Mouse (Mus musculus): ENCODE measurements around the gene Rhbg.

The Rhbg gene

DNA sequence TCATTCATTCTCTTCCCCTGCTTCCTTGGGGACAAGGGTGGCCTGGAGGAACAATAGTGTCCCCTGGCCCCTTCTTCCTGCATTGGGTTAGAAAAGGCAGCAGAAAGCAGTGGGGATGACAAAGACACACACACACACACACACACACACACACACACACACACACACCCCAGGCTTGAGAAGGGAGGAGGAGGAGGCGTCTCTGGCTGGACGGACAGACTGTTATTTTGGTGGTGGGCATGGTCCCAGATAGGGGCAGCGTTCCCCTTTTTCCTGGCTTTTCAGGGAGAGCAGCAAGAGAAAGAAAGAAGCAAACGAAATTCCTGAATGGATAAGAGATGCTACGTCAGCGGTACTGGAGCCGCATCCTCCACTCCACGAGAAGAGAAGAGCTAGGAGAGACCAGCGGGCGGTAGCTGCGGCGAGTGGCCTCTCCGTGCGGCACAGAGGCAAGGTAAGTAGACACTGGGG, 47.6 kb downstream of the Rhbg start:
- no peak for DNase-seq (ENCODE audit: low spot score)

GRCm38 (mm10) chr3:88206500-88206899, 48.0 kb downstream of the Rhbg start:
- no peak for DNase-seq (ENCODE audit: low spot score)

DNA sequence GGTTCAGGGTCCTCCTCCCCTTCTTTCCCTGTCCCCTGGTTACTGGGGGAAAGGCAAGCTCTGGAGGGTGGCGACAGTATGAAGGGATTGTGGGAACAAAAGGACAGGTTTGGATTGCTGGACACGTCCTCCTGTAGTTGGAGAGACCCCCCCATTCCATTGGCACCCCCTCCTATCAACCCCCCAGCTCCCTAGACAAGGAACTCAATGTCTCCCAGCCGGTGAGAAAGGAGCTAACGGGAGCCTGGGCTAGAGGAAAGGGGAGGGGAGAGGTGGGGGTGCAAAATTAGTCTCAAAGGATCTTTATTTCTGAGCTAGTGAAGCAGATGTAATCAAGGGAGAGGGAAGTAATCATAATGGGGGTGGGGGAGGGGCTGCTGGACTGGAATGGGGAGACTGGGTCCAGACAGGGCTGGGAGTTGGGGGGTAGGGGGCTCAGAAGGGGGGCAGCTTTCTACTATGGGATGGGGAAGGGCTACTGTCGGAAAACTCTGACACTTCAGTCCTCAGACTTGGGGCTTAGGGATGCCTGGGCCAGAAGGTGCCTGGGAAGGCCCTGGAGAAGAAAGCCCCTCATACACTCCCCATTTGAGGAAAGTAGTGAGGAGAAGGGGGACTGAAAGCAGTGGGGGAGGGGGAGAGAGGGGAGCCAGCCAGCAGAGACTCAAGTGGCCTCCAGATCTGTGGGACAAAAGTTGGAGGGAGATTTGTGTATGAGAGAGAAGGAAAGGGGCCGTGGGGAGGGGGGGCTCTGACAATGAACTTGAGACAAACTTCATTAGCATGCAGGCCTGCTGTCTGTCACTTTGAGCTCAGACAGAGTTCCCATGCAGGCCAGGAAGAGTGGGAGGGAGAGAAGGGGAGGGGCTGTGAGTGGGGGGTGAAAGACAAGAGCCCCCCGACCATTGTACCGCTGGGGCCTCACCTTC, 48.7 kb downstream of the Rhbg start:
- no peak for DNase-seq (ENCODE audit: low spot score)

GRCm38 (mm10) chr3:88205176-88205562, 49.3 kb downstream of the Rhbg start:
- no peak for DNase-seq (ENCODE audit: low spot score)

GRCm38 (mm10) chr3:88204751-88205150, 49.8 kb downstream of the Rhbg start:
- no peak for DNase-seq (ENCODE audit: low spot score)

GRCm38 (mm10) chr3:88203999-88204700, 50.4 kb downstream of the Rhbg start:
- DNase-seq (ENCODE audit: low spot score), result no peak

DNA sequence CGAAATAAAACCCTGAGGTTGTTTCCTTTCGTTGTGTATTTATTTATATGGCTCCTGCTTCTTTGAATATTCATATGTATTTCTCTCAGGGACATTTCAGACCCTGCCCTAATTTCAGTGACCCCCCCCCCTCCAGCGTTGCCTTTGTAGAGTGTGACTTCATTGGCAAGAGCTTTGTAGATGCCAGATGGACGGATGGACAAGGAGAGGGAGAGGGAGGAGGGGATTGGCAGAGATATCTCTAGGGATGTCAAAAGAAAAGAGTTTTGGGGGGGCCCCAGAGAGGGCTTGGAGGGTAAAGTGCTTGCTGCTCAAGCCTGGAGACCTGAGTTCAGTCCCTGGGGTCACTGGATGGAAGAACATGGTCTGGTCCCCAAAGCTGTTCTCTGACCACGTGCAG, 51.1 kb downstream of the Rhbg start:
- DNase-seq (ENCODE audit: low spot score), result no peak

- DNase-seq (ENCODE audit: low spot score), result no peak
These were observed 51.5 kb downstream of the Rhbg start for GRCm38 (mm10) chr3:88202986-88203385.

GRCm38 (mm10) chr3:88201640-88202039, 52.9 kb downstream of the Rhbg start:
- DNase-seq (ENCODE audit: low spot score), result no peak

DNA sequence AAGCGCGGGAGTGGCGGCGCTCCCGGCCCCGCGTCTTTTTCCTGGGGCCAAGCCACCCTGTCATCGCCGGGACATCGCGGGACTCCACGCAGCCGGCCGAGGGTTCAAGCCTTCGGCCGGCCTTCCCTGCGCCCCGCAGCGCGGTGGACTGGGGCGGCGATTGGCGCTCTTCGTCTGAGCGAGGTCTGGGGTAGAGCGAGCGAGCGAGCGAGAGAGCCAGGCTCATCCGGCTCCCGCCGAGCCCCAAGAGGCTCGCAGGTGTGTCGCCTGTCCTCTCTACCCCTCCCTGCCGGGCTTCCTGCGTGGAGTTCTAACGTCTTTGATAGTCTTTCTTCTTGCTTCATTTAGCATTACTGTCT, 53.6 kb downstream of the Rhbg start:
- DNase-seq (ENCODE audit: low spot score), result no peak

DNA sequence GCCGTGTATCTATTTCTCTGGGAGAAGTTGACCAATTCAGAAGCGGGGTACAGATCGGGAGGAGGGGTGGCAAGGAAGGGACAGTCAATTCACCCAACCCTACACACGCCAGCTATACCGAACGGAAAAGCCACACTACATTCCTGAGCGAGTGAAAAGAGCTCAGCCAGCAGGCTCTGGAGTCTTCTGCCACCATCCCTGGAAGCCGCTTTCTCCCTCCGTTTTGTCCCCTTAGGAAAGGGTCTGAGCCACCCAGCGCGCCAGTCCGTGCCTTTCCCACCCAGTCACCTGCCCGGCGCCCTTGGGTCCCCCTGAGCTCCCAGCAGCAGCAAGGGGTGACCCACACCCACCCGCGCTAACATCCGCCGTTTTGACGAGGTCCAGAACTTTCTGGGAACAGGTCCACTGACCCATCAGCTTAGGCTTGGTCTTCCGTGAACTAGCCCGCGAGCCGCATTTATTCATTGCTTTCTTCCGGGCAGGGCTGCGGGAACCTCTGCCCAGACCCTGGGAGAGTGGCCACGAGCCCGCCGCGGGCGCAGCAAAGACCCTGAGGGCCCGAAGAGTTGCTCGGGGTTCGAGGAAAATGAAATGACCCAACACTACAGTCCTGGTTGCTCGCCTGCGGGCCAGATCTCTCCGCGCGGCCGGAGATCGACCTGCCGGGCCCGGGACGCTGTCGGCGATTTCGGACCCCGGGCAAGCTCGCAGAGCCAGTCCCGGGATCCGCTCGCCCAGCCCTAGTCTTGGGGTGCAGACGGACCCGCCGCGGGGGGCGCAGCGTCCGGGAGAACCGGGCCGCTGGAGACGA, 54.1 kb downstream of the Rhbg start:
- no peak for DNase-seq (ENCODE audit: low spot score)

DNA sequence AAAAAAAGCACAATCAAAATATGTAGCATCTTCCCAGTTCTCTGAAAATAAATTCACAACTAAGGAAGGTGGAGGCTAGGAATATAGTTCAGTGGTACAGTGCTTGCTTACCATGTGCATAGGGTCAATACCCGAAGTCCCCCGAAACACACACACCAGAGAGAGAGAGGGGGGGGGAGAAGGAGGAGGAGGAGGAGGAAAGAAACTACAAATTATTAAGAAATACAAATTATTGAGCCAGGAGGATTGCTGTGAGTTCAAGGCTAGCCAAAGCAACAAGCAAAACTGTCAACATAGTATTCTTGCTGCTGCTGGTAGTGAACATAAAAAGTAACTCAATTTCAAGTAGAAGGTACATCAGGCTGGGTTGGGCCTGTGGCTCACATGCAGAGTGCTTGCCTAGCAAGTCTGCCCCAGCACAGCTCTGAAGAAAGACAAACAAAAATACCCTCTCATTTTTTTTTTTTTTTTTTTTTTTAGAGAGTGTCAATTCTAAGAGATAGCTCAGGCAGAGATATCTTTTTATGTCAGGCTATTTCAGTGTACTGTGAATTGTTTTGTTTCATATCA, 54.9 kb downstream of the Rhbg start:
- no peak for DNase-seq (ENCODE audit: low spot score)

DNA sequence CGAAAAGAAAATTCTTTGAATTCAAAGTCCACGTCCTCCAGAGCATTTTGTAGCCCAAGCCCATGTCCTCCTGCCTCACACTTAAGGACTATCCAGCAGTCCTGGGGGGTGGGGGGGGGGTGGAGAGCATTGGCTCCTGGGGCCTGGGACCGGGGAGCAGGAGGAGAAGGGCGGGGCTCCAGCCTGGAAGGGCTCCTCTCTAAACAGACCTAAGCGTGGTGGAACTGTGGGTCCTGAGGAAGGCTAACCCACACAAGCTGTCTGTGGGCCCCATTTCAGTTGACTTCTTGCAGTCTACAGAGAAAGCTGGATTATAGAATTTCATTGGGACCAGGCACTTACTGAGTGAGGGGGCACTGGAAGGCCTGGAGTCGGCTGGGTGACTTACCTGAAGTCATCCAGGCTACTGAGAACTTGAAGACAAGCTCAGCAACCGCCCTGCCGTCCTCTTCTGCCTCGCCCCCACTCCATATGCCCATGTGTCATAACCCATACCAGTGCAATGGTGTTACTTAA, 55.9 kb downstream of the Rhbg start:
- no peak for DNase-seq (ENCODE audit: low spot score)

- no peak for DNase-seq (ENCODE audit: low spot score)
These were observed 56.6 kb downstream of the Rhbg start for GRCm38 (mm10) chr3:88197741-88198504.

Measured in adipocyte (in vitro differentiated cells).